Mouse (Mus musculus) inflammation-experienced regulatory T-cells, adult 6 months (primary cell): ENCODE measurements around the gene Dcun1d3. TPM values are rescaled to one million over a fixed set of nuclear protein-coding genes. Genes with fewer than 3 reads are reported as not detected.

Experiments
- polyA plus RNA-seq, 3 experiments: library from polyadenylated mRNA; unstranded; fragments of 100-300 nt; shearing (Covaris generic); gene quantifications; one replicate each; pipeline ENCODE4 v1.2.1; 2017

Dcun1d3 gene
- polyA plus RNA-seq, 3 experiments from 2014 or later = 5.8 to 10.0 (median 9.4) TPM

Other genes starting within 250 kb of the Dcun1d3 start
- not detected for gene Acsm4, start 206.3 kb downstream of the Dcun1d3 start, polyA plus RNA-seq
- 10 to 100 TPM; 38.8 to 56.0 (median 54.1) TPM for gene Thumpd1, start 175.5 kb downstream of the Dcun1d3 start, polyA plus RNA-seq
- gene Acsm3, start 135.4 kb downstream of the Dcun1d3 start, polyA plus RNA-seq = not detected
- 10 to 100 TPM; 32.0 to 39.9 (median 33.8) TPM for gene Rexo5, start 102.3 kb downstream of the Dcun1d3 start, polyA plus RNA-seq
- gene Eri2, start 102.2 kb downstream of the Dcun1d3 start, polyA plus RNA-seq = 10 to 100 TPM in 1 of 3 experiments, 1 to 10 TPM in 2; 7.2 to 14.3 (median 8.1) TPM
- gene Lyrm1, start 437 bp downstream of the Dcun1d3 start, polyA plus RNA-seq = 10 to 100 TPM; 16.8 to 26.1 (median 17.9) TPM
- under 1 TPM in 1 of 3 experiments, not detected in 2; 0.24 TPM for gene Dnah3, start 199.0 kb upstream of the Dcun1d3 start, polyA plus RNA-seq
- 10 to 100 TPM in 1 of 3 experiments, 1 to 10 TPM in 2; 6.7 to 17.8 (median 7.2) TPM for gene Tmem159, start 206.1 kb upstream of the Dcun1d3 start, polyA plus RNA-seq
- not detected for gene Zp2, start 249.0 kb upstream of the Dcun1d3 start, polyA plus RNA-seq